Mouse (Mus musculus): Measurements from ENCODE around the gene Fsd2.

DNA sequence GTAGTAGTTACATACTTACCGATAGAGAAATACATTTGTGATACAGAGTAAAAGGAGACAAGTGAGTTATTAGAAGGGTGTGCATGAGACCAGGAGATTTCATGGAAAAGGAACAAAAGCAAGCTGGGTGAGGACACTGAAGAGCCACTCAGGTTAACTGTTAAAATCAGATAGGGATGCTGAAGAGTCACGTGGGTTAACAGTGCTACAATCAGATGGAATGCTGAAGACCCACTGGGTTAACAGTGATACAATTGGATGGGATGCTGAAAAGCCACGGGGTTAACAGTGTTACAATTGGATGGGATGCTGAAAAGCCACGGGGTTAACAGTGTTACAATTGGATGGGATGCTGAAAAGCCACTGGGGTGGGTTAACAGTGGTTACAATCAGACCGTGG, 38.2 kb upstream of the Fsd2 start:
- TF ChIP-seq CTCF (IDR thresholded peaks at IDR 0.05; ENCODE audit: low read depth) (no peak), EP300 (IDR thresholded peaks at IDR 0.05; ENCODE audit: low read depth) (no peak)
